Mouse (Mus musculus) CD8-positive naive resting alpha-beta T cell, adult 57 days (primary cell): ENCODE measurements around the gene Ccn6. TPM values are rescaled to one million over a fixed set of nuclear protein-coding genes. Genes with fewer than 3 reads are reported as not detected.

Experiments
- total RNA-seq: library from RNA; stranded (reverse); gene quantifications from one replicate; pipeline ENCODE4 v1.2.4, GENCODE M21; 2023

Ccn6 gene
- total RNA-seq: not detected

DNA sequence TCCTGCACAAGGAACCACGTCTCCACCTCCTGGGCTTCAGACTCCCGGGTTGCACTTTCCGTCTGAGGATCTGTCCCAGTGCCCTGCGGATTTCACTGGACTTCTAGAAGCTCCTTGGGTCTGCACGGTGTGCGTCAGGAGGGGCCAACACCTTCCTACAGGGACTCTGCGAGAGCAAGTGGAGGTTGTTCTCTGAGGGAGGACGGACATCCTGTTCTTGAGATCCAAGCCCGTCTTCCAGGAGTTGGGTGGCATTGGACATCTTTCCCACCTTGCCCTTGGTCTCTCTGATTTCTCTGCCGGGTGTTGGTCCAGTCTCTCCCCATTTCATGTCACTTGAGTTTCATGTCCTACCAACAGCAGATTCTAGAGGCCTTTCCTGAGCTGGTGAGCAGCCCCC is at the start of gene Ccn6:
Gene Ccn6 (minus strand): TSS at position 101 of the 400 bp plus-strand sequence.

DNA sequence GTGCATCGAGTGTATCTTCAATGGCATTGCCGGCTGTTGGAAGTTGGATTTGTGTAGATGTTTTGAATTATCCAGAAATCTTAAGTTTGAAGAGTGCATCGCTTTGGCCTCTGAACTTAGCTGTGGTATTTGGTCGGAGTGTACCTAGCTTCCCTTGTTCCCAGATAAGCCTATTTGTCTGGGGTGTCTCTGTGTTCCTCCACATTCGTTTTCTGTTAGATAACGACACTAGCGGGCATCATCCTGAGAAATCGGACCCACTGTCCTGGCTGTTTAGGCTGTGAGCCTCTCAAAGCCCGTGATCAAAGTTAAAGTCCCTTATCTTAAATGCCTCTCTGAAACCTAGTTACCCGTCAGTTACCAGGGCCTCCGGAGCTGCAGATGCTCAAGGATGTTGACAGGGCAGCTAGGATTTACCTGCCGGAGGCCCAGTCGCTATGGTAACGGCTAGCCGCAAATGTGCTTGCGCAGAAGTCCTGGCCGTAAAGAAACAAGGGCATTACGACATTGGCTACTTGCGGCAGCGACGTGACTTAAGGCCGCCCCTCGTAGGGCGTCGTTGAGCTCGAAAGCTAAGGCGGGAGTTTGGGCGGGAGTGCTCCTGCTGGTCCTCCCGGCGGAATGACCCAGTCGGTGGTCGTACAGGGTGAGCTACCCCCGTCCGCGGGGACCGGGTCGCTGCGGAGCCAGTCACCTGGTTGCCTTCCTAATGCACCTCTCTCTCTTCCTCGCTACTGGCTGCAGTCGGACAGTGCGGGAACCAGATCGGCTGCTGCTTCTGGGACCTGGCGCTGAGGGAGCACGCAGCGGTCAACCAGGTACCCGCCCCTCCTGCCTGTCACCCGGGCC is 29.9 kb downstream of the Ccn6 start, which contains the start of the genes Fam229b and Tube1:
Gene Fam229b (minus strand): TSS at position 453 of the 849 bp plus-strand sequence.
Gene Tube1 (plus strand): TSS at position 515 of the 849 bp plus-strand sequence.

Other genes with a start within 250 kb of the Ccn6 start
- gene Lama4, start 198.3 kb downstream of the Ccn6 start, total RNA-seq: 0.09 TPM
- not detected for gene Fam229b, start 29.9 kb downstream of the Ccn6 start, total RNA-seq
- gene Tube1, start 29.8 kb downstream of the Ccn6 start, total RNA-seq: 6.8 TPM
- gene Fyn, start 205.1 kb upstream of the Ccn6 start, total RNA-seq: 186 TPM